Mouse (Mus musculus) midbrain, postnatal 0 days (tissue): Measurements from ENCODE around the gene A930033H14Rik. TPM values are rescaled to one million over a fixed set of nuclear protein-coding genes. Genes with fewer than 3 reads are reported as not detected.

Experiments used
- ATAC-seq: fragments of 200-750 bp; cut with Nextera tagmentation; 2 replicates; pipeline ENCODE4 v1.8.0; 2017; ENCODE audit warnings: moderate number of reproducible peaks, mild to moderate bottlenecking, moderate TSS enrichment, moderate library complexity; ENCODE audit not compliant: low FRiP score
- DNase-seq: peaks from one replicate; pipeline ENCODE4 v3.0.0-alpha.2; 2015; ENCODE audit warnings: low spot score
- H3K27ac ChIP-seq: fragments of 300-500 bp; sonication (generic); 2 replicates; pipeline ENCODE4 v1.5.1; 2014; ENCODE audit warnings: low read depth, mild to moderate bottlenecking, low read length, mixed read lengths
- H3K27me3 ChIP-seq: fragments of 300-500 bp; sonication (generic); 2 replicates; pipeline ENCODE4 v1.6.1; 2014; ENCODE audit warnings: low read length, control low read depth, mixed read lengths; ENCODE audit not compliant: insufficient read depth
- H3K36me3 ChIP-seq: fragments of 300-500 bp; sonication (generic); 2 replicates; pipeline ENCODE4 v1.6.1; 2014; ENCODE audit warnings: low read length, control low read depth, mixed read lengths; ENCODE audit not compliant: insufficient read depth
- H3K4me1 ChIP-seq: fragments of 300-500 bp; sonication (generic); 2 replicates; pipeline ENCODE4 v1.6.1; 2014; ENCODE audit warnings: mild to moderate bottlenecking, control low read depth, antibody characterized with exemption, low read length, mixed read lengths; ENCODE audit not compliant: insufficient read depth
- H3K4me2 ChIP-seq: fragments of 300-500 bp; sonication (generic); 2 replicates; pipeline ENCODE4 v1.6.1; 2014; ENCODE audit warnings: low read depth, mild to moderate bottlenecking, low read length, mixed read lengths; ENCODE audit not compliant: poor library complexity, severe bottlenecking
- H3K4me3 ChIP-seq: fragments of 300-500 bp; sonication (generic); 2 replicates; pipeline ENCODE4 v1.5.1; 2014; ENCODE audit warnings: low read depth, mild to moderate bottlenecking, low read length, moderate library complexity
- H3K9ac ChIP-seq: fragments of 300-500 bp; sonication (generic); replicated peaks from 2 replicates; pipeline ENCODE4 v1.6.1; 2014; ENCODE audit warnings: mild to moderate bottlenecking, low read length, moderate library complexity, mixed read lengths; ENCODE audit not compliant: poor library complexity, severe bottlenecking
- H3K9me3 ChIP-seq: fragments of 300-500 bp; sonication (generic); 2 replicates; pipeline ENCODE4 v1.6.1; 2016; ENCODE audit warnings: low read length, control low read depth
- CTCF ChIP-seq: IDR thresholded peaks from 2 replicates; pipeline ENCODE4 v1.5.1; 2016; ENCODE audit warnings: antibody characterized with exemption, mild to moderate bottlenecking
- WGBS: fragments of 180-500 bp; shearing (Covaris S2); extraction: QIAGEN DNeasy Blood & Tissue Kit; methylation state at CpG from one replicate; pipeline ENCODE4 v1.1.7; 2014; 5-methylcytosine and 5-hydroxymethylcytosine counted together
- polyA plus RNA-seq: library from polyadenylated mRNA; unstranded; fragments of >200 nt; fragmentation: Nextera tagmentation; extraction: Ambion mirVana; gene quantifications from 2 replicates; pipeline ENCODE4 v1.2.1, GENCODE M21; 2015
- total RNA-seq: library from RNA; depleted of rRNA; stranded (reverse); fragments of >200 nt; gene quantifications from 2 replicates; pipeline ENCODE4 v1.2.3, GENCODE M21; 2014

Gene A930033H14Rik
- total and polyA plus RNA-seq, 2 experiments from 2014 or later = 0.93 to 1.5 TPM

DNA sequence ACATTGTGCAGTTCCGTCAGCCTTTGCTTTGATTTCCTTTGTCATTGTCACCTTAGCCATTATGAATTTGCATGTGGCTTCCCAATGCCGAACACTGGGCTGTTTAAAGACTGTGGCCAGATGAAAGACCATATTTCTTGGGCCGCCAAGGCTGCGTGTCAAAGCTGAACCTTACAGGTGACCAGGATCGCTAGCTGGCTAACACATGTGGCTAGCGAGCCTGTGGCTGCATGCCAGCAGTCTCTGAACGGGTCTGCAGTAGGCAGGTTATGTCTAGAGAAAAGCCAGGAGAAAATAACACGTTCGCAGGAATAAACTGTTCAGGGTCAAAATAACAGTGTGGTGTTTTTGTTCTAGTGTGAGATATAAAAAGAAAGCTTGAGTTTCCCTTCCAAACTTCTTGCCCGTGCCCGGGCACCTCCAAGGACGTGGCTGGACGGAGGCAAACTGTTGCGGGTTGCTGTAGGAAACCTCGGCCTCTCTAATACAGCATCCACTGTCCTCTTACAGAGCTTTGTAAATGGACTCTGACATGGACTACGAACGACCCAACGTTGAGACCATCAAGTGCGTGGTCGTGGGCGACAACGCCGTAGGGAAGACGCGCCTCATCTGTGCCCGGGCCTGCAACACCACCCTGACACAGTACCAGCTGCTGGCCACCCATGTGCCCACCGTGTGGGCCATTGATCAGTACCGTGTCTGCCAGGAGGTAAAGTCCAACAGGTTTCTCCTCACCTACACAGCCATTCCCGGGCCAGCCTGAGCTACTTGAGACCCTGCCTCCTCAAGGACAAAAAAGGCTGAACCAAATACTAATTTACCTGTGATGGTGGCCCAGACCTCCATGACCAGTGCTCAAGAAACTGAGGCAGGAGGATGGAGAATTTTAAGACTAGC is 35.6 kb upstream of the A930033H14Rik start:
- Histone ChIP-seq H3K4me3 (no peak overlapping the region), H3K27me3 (no peaks in the 10 kb centered on the region), H3K9ac (no peak overlapping the region), H3K4me2 (no peak overlapping the region), H3K36me3 (no peaks in the 10 kb centered on the region; the same call in 1 of the 2 replicates), H3K9me3 (no peaks in the 10 kb centered on the region), H3K4me1 (no peaks in the 10 kb centered on the region), H3K27ac (no peak overlapping the region)
- TF ChIP-seq CTCF = no peak
- DNase-seq (no peak), ATAC-seq (no peak)
- 91% methylated on average over 29 of the region's 29 CpGs for WGBS

DNA sequence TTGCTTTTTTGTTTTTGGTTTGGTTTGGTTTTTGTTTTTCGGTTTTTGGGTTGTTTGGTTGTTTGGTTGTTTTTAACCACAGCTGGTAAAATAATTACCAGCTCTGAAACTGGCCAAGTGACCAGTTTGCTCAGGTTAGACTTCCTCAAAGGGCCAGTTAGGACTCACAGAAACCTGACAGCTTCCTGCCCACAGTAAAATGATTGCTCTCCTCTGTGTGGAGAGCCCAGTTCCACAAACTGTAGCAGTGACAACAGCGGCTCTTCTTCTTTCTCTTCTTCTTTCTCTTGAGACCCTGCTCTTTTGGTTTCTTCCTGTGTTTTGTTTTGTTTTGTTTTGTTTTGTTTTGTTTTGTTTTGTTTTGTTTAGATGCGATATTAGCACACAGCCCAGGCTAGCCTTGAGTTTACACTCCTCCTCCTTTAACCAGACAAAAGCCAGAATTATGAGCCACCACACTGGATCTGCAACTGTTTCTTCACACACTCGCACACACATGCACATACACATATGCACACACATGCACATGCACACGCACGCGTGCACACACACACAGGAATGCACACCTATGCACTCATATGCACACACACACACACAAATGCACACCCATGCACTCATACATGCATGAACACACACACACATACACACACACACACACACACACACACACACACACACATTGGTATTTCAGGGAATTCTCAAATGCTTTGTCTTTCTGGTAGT is 34.6 kb upstream of the A930033H14Rik start:
- H3K4me3 ChIP-seq = no peak overlapping the region
- H3K27ac ChIP-seq = no peak overlapping the region
- H3K4me2 ChIP-seq = no peak overlapping the region
- DNase-seq (no peak), ATAC-seq (no peak)
- H3K27me3 ChIP-seq = no peaks in the 10 kb centered on the region
- no peaks in the 10 kb centered on the region for H3K9me3 ChIP-seq
- no peak for TF ChIP-seq CTCF
- H3K36me3 ChIP-seq = no peaks in the 10 kb centered on the region; the same call in 1 of the 2 replicates
- 96% methylated on average over 7 of the region's 7 CpGs for WGBS
- no peaks in the 10 kb centered on the region for H3K4me1 ChIP-seq
- no peak overlapping the region for H3K9ac ChIP-seq

DNA sequence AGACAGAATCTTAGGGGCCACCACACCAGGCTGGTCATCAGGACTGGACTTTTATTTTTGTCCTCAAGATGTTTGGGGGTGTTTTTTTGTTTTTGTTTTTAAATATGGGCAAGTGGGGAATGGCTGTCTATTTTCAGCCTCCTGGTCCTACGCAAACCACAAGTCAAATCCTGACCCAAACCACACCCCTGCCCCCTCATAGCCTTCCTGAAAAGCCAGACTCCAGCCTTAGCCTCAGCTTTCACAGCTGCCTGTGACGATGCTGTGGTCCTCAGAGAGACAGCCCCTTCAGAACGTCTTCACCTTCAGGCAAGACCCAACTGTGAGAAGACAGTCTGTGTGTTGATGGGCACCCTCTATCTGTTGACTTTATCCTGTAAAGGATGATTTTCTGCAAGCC is 33.9 kb upstream of the A930033H14Rik start:
- no peak for TF ChIP-seq CTCF
- Histone ChIP-seq H3K27ac (no peak overlapping the region), H3K4me3 (no peak overlapping the region), H3K27me3 (no peaks in the 10 kb centered on the region), H3K4me1 (no peaks in the 10 kb centered on the region), H3K9me3 (no peaks in the 10 kb centered on the region), H3K4me2 (no peak overlapping the region), H3K9ac (no peak overlapping the region), H3K36me3 (no peaks in the 10 kb centered on the region; the same call in 1 of the 2 replicates)
- WGBS = 87% methylated on average over 3 of the region's 3 CpGs
- no peak for ATAC-seq
- DNase-seq = no peak

DNA sequence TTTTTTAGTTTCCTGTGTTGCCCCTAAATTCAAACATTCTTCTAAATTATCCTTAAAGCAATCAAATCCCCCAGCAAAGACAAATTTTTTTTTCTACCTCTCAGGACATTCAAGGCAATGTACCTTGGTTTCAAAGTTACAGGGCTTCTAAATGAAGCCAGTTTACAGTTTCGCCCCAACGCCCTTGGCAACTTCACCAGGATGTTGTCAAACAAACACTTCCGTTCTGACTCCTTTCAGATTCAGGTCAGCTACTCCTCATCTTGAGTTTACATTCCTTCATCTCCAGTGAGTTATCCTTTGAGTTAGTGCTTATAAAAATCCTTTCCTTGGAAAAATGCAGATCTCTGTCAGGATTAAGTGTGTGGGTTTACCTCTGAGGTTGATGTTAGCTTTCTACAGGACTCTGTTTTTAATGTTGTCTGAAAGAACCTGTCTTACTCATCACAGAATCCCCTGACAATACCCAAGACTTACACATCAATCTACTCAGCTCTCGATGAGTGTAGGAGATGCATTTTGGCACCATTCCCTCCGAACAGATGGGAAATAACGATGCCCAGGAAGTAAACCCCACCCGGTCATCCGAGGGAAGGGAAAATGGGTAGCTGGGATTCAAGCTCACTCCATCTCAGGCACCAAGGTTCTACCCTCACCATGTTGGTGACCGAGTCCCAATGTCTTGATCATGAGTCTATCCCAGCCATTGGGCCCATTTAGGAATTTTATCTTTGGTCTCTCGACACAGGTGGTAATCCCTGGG is 33.2 kb upstream of the A930033H14Rik start:
- Histone ChIP-seq H3K4me2 (no peak overlapping the region), H3K4me1 (no peaks in the 10 kb centered on the region), H3K36me3 (no peaks in the 10 kb centered on the region; the same call in 1 of the 2 replicates), H3K9me3 (no peaks in the 10 kb centered on the region), H3K27ac (no peak overlapping the region), H3K9ac (no peak overlapping the region), H3K27me3 (no peaks in the 10 kb centered on the region), H3K4me3 (no peak overlapping the region)
- no peak for TF ChIP-seq CTCF
- ATAC-seq (no peak), DNase-seq (peak; percentile 30)
- WGBS = 89% methylated on average over 10 of the region's 10 CpGs

DNA sequence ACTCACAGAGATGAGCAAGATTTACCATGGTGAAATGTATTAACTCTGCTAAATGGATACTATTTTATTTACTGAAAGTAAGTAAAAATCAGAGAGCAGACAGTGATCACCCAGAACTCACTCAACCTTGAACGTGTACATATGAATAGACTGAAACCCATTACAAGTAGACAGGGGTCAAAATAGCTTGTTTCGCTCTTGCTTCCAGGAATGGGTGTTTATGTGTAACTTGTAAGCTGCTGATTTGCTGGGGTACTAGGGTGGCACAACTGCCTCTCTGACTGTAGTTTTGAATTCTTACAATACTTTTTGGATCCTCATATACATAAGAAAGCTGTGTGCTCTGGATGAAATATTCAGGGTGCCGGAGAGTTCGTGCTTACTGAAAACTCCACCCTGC is 32.3 kb upstream of the A930033H14Rik start:
- Histone ChIP-seq H3K4me3 (no peak overlapping the region), H3K4me2 (no peak overlapping the region), H3K27ac (no peak overlapping the region), H3K4me1 (no peaks in the 10 kb centered on the region), H3K36me3 (no peaks in the 10 kb centered on the region; the same call in 1 of the 2 replicates), H3K9me3 (no peaks in the 10 kb centered on the region), H3K9ac (no peak overlapping the region), H3K27me3 (no peaks in the 10 kb centered on the region)
- ATAC-seq = no peak
- no peak for DNase-seq
- TF ChIP-seq CTCF = no peak
- 86% methylated on average over 4 of the region's 4 CpGs for WGBS
